Mouse (Mus musculus) stomach, embryonic 14.5 days (tissue): ENCODE results near the gene Mpzl3. TPM values are rescaled to one million over a fixed set of nuclear protein-coding genes. Genes with fewer than 3 reads are reported as not detected.
"Not testable (repeated sequence)": the region's sequence is repeated elsewhere in the genome, so short reads cannot be mapped to it uniquely, and the experiment has no call there.

Experiments used
- ATAC-seq: fragments of 200-750 bp; cut with Nextera tagmentation; 2 replicates; pipeline ENCODE4 v1.8.0; 2017; ENCODE audit warnings: low read depth, moderate TSS enrichment; ENCODE audit not compliant: insufficient number of reproducible peaks, insufficient read depth, low FRiP score
- H3K27ac ChIP-seq: fragments of 300-500 bp; sonication (generic); 2 replicates; pipeline ENCODE4 v1.5.1; 2014; ENCODE audit warnings: mild to moderate bottlenecking, low read length, moderate library complexity, mixed read lengths
- H3K27me3 ChIP-seq: fragments of 300-500 bp; sonication (generic); 2 replicates; pipeline ENCODE4 v1.6.1; 2014; ENCODE audit warnings: low read length, control low read depth, mixed read lengths; ENCODE audit not compliant: control insufficient read depth, insufficient read depth
- H3K36me3 ChIP-seq: fragments of 300-500 bp; sonication (generic); 2 replicates; pipeline ENCODE4 v1.6.1; 2014; ENCODE audit warnings: mild to moderate bottlenecking, control low read depth, low read length, moderate library complexity, mixed read lengths; ENCODE audit not compliant: control insufficient read depth, insufficient read depth
- H3K4me1 ChIP-seq: fragments of 300-500 bp; sonication (generic); 2 replicates; pipeline ENCODE4 v1.6.1; 2014; ENCODE audit warnings: low read length, control low read depth, mixed read lengths; ENCODE audit not compliant: control insufficient read depth, insufficient read depth
- H3K4me2 ChIP-seq: fragments of 300-500 bp; sonication (generic); replicated peaks from 2 replicates; pipeline ENCODE4 v1.6.1; 2014; ENCODE audit warnings: low read depth, low read length, control low read depth
- H3K4me3 ChIP-seq: fragments of 300-500 bp; sonication (generic); 2 replicates; pipeline ENCODE4 v1.5.1; 2014; ENCODE audit warnings: low read depth, low read length, control low read depth
- H3K9ac ChIP-seq: fragments of 300-500 bp; sonication (generic); replicated peaks from 2 replicates; pipeline ENCODE4 v1.6.1; 2014; ENCODE audit warnings: low read depth, mild to moderate bottlenecking, control low read depth, low read length, moderate library complexity, mixed read lengths
- H3K9me3 ChIP-seq: fragments of 300-500 bp; sonication (generic); 2 replicates; pipeline ENCODE4 v1.6.1; 2016; ENCODE audit warnings: low read depth, low read length, control low read depth; ENCODE audit not compliant: control insufficient read depth
- WGBS: fragments of 180-500 bp; shearing (Covaris S2); extraction: QIAGEN DNeasy Blood & Tissue Kit; methylation state at CpG from one replicate; pipeline ENCODE4 v1.1.7; 2014; 5-methylcytosine and 5-hydroxymethylcytosine counted together
- polyA plus RNA-seq: library from polyadenylated mRNA; unstranded; fragments of >200 nt; fragmentation: Nextera tagmentation; extraction: Ambion mirVana; gene quantifications from 2 replicates; pipeline ENCODE4 v1.2.1, GENCODE M21; 2014

The Mpzl3 gene
- polyA plus RNA-seq, 1 experiment from 2014 or later: 3.1 TPM

GRCm38 (mm10) chr9:45018031-45018430 lies 37.0 kb upstream of the Mpzl3 start:
- Histone ChIP-seq H3K4me2 (no peak overlapping the region), H3K4me1 (no peaks in the 10 kb centered on the region), H3K27me3 (no peaks in the 10 kb centered on the region), H3K9me3 (no peaks in the 10 kb centered on the region), H3K9ac (no peak overlapping the region), H3K4me3 (no peak overlapping the region), H3K27ac (no peak overlapping the region), H3K36me3 (no peaks in the 10 kb centered on the region)
- no peak for ATAC-seq
- 70% methylated on average over 11 of the region's 11 CpGs for WGBS

GRCm38 (mm10) chr9:45022800-45023199 lies 32.2 kb upstream of the Mpzl3 start:
- ATAC-seq: no peak
- H3K4me1 ChIP-seq: no peaks in the 10 kb centered on the region
- no peaks in the 10 kb centered on the region for H3K9me3 ChIP-seq
- H3K4me3 ChIP-seq: no peak overlapping the region
- WGBS: 10% methylated on average over 3 of the region's 3 CpGs
- H3K27ac ChIP-seq: no peak overlapping the region
- no peaks in the 10 kb centered on the region for H3K36me3 ChIP-seq
- H3K4me2 ChIP-seq: no peak overlapping the region
- no peaks in the 10 kb centered on the region for H3K27me3 ChIP-seq
- H3K9ac ChIP-seq: no peak overlapping the region

GRCm38 (mm10) chr9:45023638-45024037 lies 31.3 kb upstream of the Mpzl3 start:
- Histone ChIP-seq H3K4me2 (no peak overlapping the region), H3K4me1 (no peaks in the 10 kb centered on the region), H3K4me3 (no peak overlapping the region), H3K27me3 (no peaks in the 10 kb centered on the region), H3K9me3 (no peaks in the 10 kb centered on the region), H3K36me3 (no peaks in the 10 kb centered on the region), H3K27ac (no peak overlapping the region), H3K9ac (no peak overlapping the region)
- no peak for ATAC-seq
- 67% methylated on average over 3 of the region's 3 CpGs for WGBS

- WGBS: 85% methylated on average over 2 of the region's 2 CpGs
- Histone ChIP-seq H3K4me3 (no peak overlapping the region), H3K9me3 (no peaks in the 10 kb centered on the region), H3K27me3 (no peaks in the 10 kb centered on the region), H3K9ac (no peak overlapping the region), H3K27ac (no peak overlapping the region), H3K4me1 (no peaks in the 10 kb centered on the region), H3K4me2 (no peak overlapping the region), H3K36me3 (no peaks in the 10 kb centered on the region)
- ATAC-seq: no peak
These were observed 30.8 kb upstream of the Mpzl3 start for GRCm38 (mm10) chr9:45024187-45024586.

GRCm38 (mm10) chr9:45027376-45027775 lies 27.6 kb upstream of the Mpzl3 start:
- Histone ChIP-seq H3K4me3 (no peak overlapping the region), H3K4me1 (no peaks in the 10 kb centered on the region), H3K4me2 (no peak overlapping the region), H3K27ac (no peak overlapping the region), H3K9ac (no peak overlapping the region), H3K9me3 (no peaks in the 10 kb centered on the region), H3K36me3 (no peaks in the 10 kb centered on the region), H3K27me3 (no peaks in the 10 kb centered on the region)
- WGBS: 62% methylated on average over 8 of the region's 8 CpGs
- ATAC-seq: no peak

GRCm38 (mm10) chr9:45030341-45030740 lies 24.6 kb upstream of the Mpzl3 start:
- Histone ChIP-seq H3K36me3 (no peaks in the 10 kb centered on the region), H3K9ac (no peak overlapping the region), H3K4me2 (no peak overlapping the region), H3K9me3 (no peaks in the 10 kb centered on the region), H3K27me3 (no peaks in the 10 kb centered on the region), H3K27ac (no peak overlapping the region), H3K4me3 (no peak overlapping the region), H3K4me1 (no peaks in the 10 kb centered on the region)
- 62% methylated on average over 6 of the region's 6 CpGs for WGBS
- no peak for ATAC-seq

- no peak overlapping the region for H3K27ac ChIP-seq
- no peak overlapping the region for H3K4me3 ChIP-seq
- no peaks in the 10 kb centered on the region for H3K27me3 ChIP-seq
- no peaks in the 10 kb centered on the region for H3K4me1 ChIP-seq
- no peaks in the 10 kb centered on the region for H3K36me3 ChIP-seq
- H3K9ac ChIP-seq: no peak overlapping the region
- WGBS: 55% methylated on average over 2 of the region's 2 CpGs
- ATAC-seq: no peak
- no peak overlapping the region for H3K4me2 ChIP-seq
- no peaks in the 10 kb centered on the region for H3K9me3 ChIP-seq
These were observed 22.7 kb upstream of the Mpzl3 start for GRCm38 (mm10) chr9:45032261-45032660.

- H3K4me1 ChIP-seq: no peaks in the 10 kb centered on the region
- H3K27me3 ChIP-seq: no peaks in the 10 kb centered on the region
- H3K9me3 ChIP-seq: no peaks in the 10 kb centered on the region
- no peaks in the 10 kb centered on the region for H3K36me3 ChIP-seq
- whole genome bisulfite sequencing: 84% methylated on average over 3 of the region's 3 CpGs
- no peak for ATAC-seq
- H3K9ac ChIP-seq: no peak overlapping the region
- H3K27ac ChIP-seq: no peak overlapping the region
- no peak overlapping the region for H3K4me2 ChIP-seq
- H3K4me3 ChIP-seq: no peak overlapping the region
These were observed 20.5 kb upstream of the Mpzl3 start for GRCm38 (mm10) chr9:45034526-45034925.

GRCm38 (mm10) chr9:45037803-45038202 lies 17.2 kb upstream of the Mpzl3 start:
- H3K36me3 ChIP-seq, H3K9ac ChIP-seq, H3K27me3 ChIP-seq, H3K4me1 ChIP-seq, H3K27ac ChIP-seq, H3K9me3 ChIP-seq, H3K4me2 ChIP-seq, ATAC-seq, H3K4me3 ChIP-seq: not testable (repeated sequence)
- 85% methylated on average over 1 of the region's 1 CpGs for WGBS
